Mouse (Mus musculus) lung, postnatal 0 days (tissue): ENCODE measurements around the gene Mafk.
"Not testable (repeated sequence)": the region's sequence is repeated elsewhere in the genome, so short reads cannot be mapped to it uniquely, and the experiment has no call there.

ENCODE experiments used
- CTCF ChIP-seq: IDR thresholded peaks from 2 replicates; pipeline ENCODE4 v1.5.1; 2016; ENCODE audit warnings: antibody characterized with exemption, mild to moderate bottlenecking
- EP300 ChIP-seq: IDR thresholded peaks from 2 replicates; pipeline ENCODE4 v1.6.1; 2016; ENCODE audit warnings: antibody characterized with exemption, mild to moderate bottlenecking, control low read depth

- TF ChIP-seq EP300, CTCF: not testable (repeated sequence)
These were observed 48.7 kb upstream of the Mafk start for GRCm38 (mm10) chr5:139742640-139743039.
